Mouse (Mus musculus): ENCODE measurements around the gene Farp1.

GRCm38 (mm10) chr14:121182967-121183366 is 148.0 kb downstream of the Farp1 start:
- no peak for TF ChIP-seq CTCF (IDR thresholded peaks at IDR 0.05; ENCODE audit: low read depth)
- no peak for TF ChIP-seq EP300 (IDR thresholded peaks at IDR 0.05; ENCODE audit: low read depth)
